Mouse (Mus musculus) liver, embryonic 12.5 days (tissue): Measurements from ENCODE around the gene Fxyd5. TPM values are rescaled to one million over a fixed set of nuclear protein-coding genes. Genes with fewer than 3 reads are reported as not detected.

Experiments
- ATAC-seq: fragments of 200-750 bp; cut with Nextera tagmentation; 2 replicates; pipeline ENCODE4 v1.8.0; 2017; ENCODE audit warnings: moderate number of reproducible peaks, mild to moderate bottlenecking, moderate library complexity
- H3K27ac ChIP-seq: fragments of 300-500 bp; sonication (generic); 2 replicates; pipeline ENCODE4 v1.5.1; 2016; ENCODE audit warnings: mild to moderate bottlenecking
- H3K27me3 ChIP-seq: fragments of 300-500 bp; sonication (generic); replicated peaks from 2 replicates; pipeline ENCODE4 v1.6.1; 2016; ENCODE audit warnings: mild to moderate bottlenecking, moderate library complexity
- H3K36me3 ChIP-seq: fragments of 300-500 bp; sonication (generic); 2 replicates; pipeline ENCODE4 v1.6.1; 2016; ENCODE audit warnings: mild to moderate bottlenecking, moderate library complexity
- H3K4me1 ChIP-seq: fragments of 300-500 bp; sonication (generic); 2 replicates; pipeline ENCODE4 v1.6.1; 2016
- H3K4me2 ChIP-seq: fragments of 300-500 bp; sonication (generic); 2 replicates; pipeline ENCODE4 v1.6.1; 2016; ENCODE audit warnings: mild to moderate bottlenecking, moderate library complexity
- H3K4me3 ChIP-seq: fragments of 300-500 bp; sonication (generic); 2 replicates; pipeline ENCODE4 v1.5.1; 2016; ENCODE audit warnings: mild to moderate bottlenecking, moderate library complexity
- H3K9ac ChIP-seq: fragments of 300-500 bp; sonication (generic); 2 replicates; pipeline ENCODE4 v1.6.1; 2016; ENCODE audit warnings: mild to moderate bottlenecking, moderate library complexity
- H3K9me3 ChIP-seq: fragments of 300-500 bp; sonication (generic); replicated peaks from 2 replicates; pipeline ENCODE4 v1.6.1; 2016; ENCODE audit warnings: mild to moderate bottlenecking, moderate library complexity
- WGBS: fragments of 180-500 bp; shearing (Covaris S2); methylation state at CpG from one replicate; pipeline ENCODE4 v1.1.7; 2016; ENCODE audit not compliant: insufficient replicate concordance; 5-methylcytosine and 5-hydroxymethylcytosine counted together
- microRNA-seq: library from miRNA; unstranded; fragments of <30 nt; microRNA quantifications from one replicate; pipeline ENCODE4, GENCODE M21; 2017
- polyA plus RNA-seq: library from polyadenylated mRNA; unstranded; fragments of >200 nt; fragmentation: Nextera tagmentation; extraction: Ambion mirVana; gene quantifications from 2 replicates; pipeline ENCODE4 v1.2.1, GENCODE M21; 2016

Gene Fxyd5
- polyA plus RNA-seq, 1 experiment from 2014 or later, result 22.3 TPM

- 0 out of 2 replicates have a peak overlapping the region, but pooled peaks have one; percentile 1 for H3K4me2 ChIP-seq
- 14% methylated on average over 8 of the region's 8 CpGs for WGBS
- no peak overlapping the region for H3K9ac ChIP-seq
- H3K27ac ChIP-seq, result 0 out of 2 replicates have a peak overlapping the region, but pooled peaks have one; percentile 30
- ATAC-seq, result peak; percentile 51
- no peak overlapping the region for H3K4me3 ChIP-seq
- H3K4me1 ChIP-seq, result peaks cover 24% of the 10 kb centered on the region
- H3K36me3 ChIP-seq, result no peaks in the 10 kb centered on the region
- no peaks in the 10 kb centered on the region for H3K9me3 ChIP-seq
- no peaks in the 10 kb centered on the region for H3K27me3 ChIP-seq
These were observed 39.6 kb downstream of the Fxyd5 start for GRCm38 (mm10) chr7:31002650-31003049.

GRCm38 (mm10) chr7:31000505-31001020, 41.7 kb downstream of the Fxyd5 start:
- Histone ChIP-seq H3K9me3 (0 out of 2 replicates have a peak, but pooled peaks cover 5% of the 10 kb centered on the region), H3K9ac (no peak overlapping the region), H3K4me3 (no peak overlapping the region), H3K4me1 (peaks cover 24% of the 10 kb centered on the region), H3K27ac (no peak overlapping the region), H3K36me3 (no peaks in the 10 kb centered on the region), H3K27me3 (no peaks in the 10 kb centered on the region), H3K4me2 (peak overlapping the region; percentile 16; the same call in 1 of the 2 replicates)
- peak; percentile 42; the same call in 1 of the 2 replicates for ATAC-seq
- 18% methylated on average over 7 of the region's 7 CpGs for WGBS

- Histone ChIP-seq H3K4me1 (peaks cover 12% of the 10 kb centered on the region), H3K27ac (no peak overlapping the region), H3K27me3 (no peaks in the 10 kb centered on the region), H3K36me3 (no peaks in the 10 kb centered on the region), H3K4me3 (no peak overlapping the region), H3K4me2 (no peak overlapping the region), H3K9ac (no peak overlapping the region), H3K9me3 (0 out of 2 replicates have a peak, but pooled peaks cover 5% of the 10 kb centered on the region)
- no peak for ATAC-seq
- 73% methylated on average over 2 of the region's 2 CpGs for WGBS
These were observed 45.8 kb downstream of the Fxyd5 start for GRCm38 (mm10) chr7:30996491-30996890.

GRCm38 (mm10) chr7:30993986-30994385, 48.3 kb downstream of the Fxyd5 start:
- no peaks in the 10 kb centered on the region for H3K27me3 ChIP-seq
- 0 out of 2 replicates have a peak, but pooled peaks cover 5% of the 10 kb centered on the region for H3K9me3 ChIP-seq
- H3K9ac ChIP-seq, result no peak overlapping the region
- no peak overlapping the region for H3K27ac ChIP-seq
- H3K4me3 ChIP-seq, result no peak overlapping the region
- no peak for ATAC-seq
- no peaks in the 10 kb centered on the region for H3K36me3 ChIP-seq
- H3K4me1 ChIP-seq, result no peaks in the 10 kb centered on the region
- 80% methylated on average over 5 of the region's 5 CpGs for WGBS
- H3K4me2 ChIP-seq, result no peak overlapping the region

GRCm38 (mm10) chr7:30992148-30992547, 50.1 kb downstream of the Fxyd5 start:
- Histone ChIP-seq H3K4me1 (no peaks in the 10 kb centered on the region), H3K27ac (no peak overlapping the region), H3K9me3 (0 out of 2 replicates have a peak, but pooled peaks cover 5% of the 10 kb centered on the region), H3K27me3 (no peaks in the 10 kb centered on the region), H3K4me3 (no peak overlapping the region), H3K4me2 (no peak overlapping the region), H3K9ac (no peak overlapping the region), H3K36me3 (no peaks in the 10 kb centered on the region)
- WGBS, result 54% methylated on average over 5 of the region's 5 CpGs
- no peak for ATAC-seq

- Histone ChIP-seq H3K36me3 (no peaks in the 10 kb centered on the region), H3K27ac (no peak overlapping the region), H3K9me3 (no peaks in the 10 kb centered on the region), H3K27me3 (no peaks in the 10 kb centered on the region), H3K9ac (no peak overlapping the region), H3K4me2 (no peak overlapping the region), H3K4me3 (no peak overlapping the region), H3K4me1 (no peaks in the 10 kb centered on the region)
- ATAC-seq, result 0 out of 2 replicates have a peak, but pooled peaks have one; percentile 35
- WGBS, result 67% methylated on average over 4 of the region's 4 CpGs
These were observed 53.6 kb downstream of the Fxyd5 start for GRCm38 (mm10) chr7:30988519-30989162.

- no peak for ATAC-seq
- WGBS, result 71% methylated on average over 9 of the region's 9 CpGs
- Histone ChIP-seq H3K27me3 (no peaks in the 10 kb centered on the region), H3K4me2 (no peak overlapping the region), H3K9ac (no peak overlapping the region), H3K4me3 (no peak overlapping the region), H3K36me3 (no peaks in the 10 kb centered on the region), H3K9me3 (no peaks in the 10 kb centered on the region), H3K27ac (no peak overlapping the region), H3K4me1 (no peaks in the 10 kb centered on the region)
These were observed 56.9 kb downstream of the Fxyd5 start for GRCm38 (mm10) chr7:30985357-30985756.

Small RNA genes lying within 50 kb of the gene (microRNA-seq; reads per million reads assigned to microRNA genes)
- not detected for gene Mir7050

Other genes with a start within 250 kb of the Fxyd5 start
- gene Ffar2, start 218.7 kb downstream of the Fxyd5 start, polyA plus RNA-seq, result 0.21 and 0.53 TPM in 2 replicates
- not detected in 2 replicates for gene Ffar3, start 186.3 kb downstream of the Fxyd5 start, polyA plus RNA-seq
- gene Ffar1, start 180.9 kb downstream of the Fxyd5 start, polyA plus RNA-seq, result not detected in 2 replicates
- gene Cd22, start 162.1 kb downstream of the Fxyd5 start, polyA plus RNA-seq, result 0.21 and 0.38 TPM in 2 replicates
- 0.13 and 0.20 TPM in 2 replicates for gene Mag, start 127.6 kb downstream of the Fxyd5 start, polyA plus RNA-seq
- gene Hamp2, start 117.8 kb downstream of the Fxyd5 start, polyA plus RNA-seq, result not detected in 2 replicates
- gene Hamp, start 98.4 kb downstream of the Fxyd5 start, polyA plus RNA-seq, result 0.38 TPM in 1 of 2 replicates, not detected in the other
- gene Usf2, start 85.7 kb downstream of the Fxyd5 start, polyA plus RNA-seq, result 13.9 and 18.1 TPM in 2 replicates
- 27.3 and 28.2 TPM in 2 replicates for gene Lsr, start 69.0 kb downstream of the Fxyd5 start, polyA plus RNA-seq
- 1.9 and 2.8 TPM in 2 replicates for gene Fam187b, start 68.7 kb downstream of the Fxyd5 start, polyA plus RNA-seq
- gene Fxyd7, start 9.0 kb upstream of the Fxyd5 start, polyA plus RNA-seq, result 0.45 and 0.55 TPM in 2 replicates
- gene Fxyd1, start 14.7 kb upstream of the Fxyd5 start, polyA plus RNA-seq, result 28.2 and 28.3 TPM in 2 replicates
- gene Lgi4, start 16.9 kb upstream of the Fxyd5 start, polyA plus RNA-seq, result 0.06 and 0.19 TPM in 2 replicates
- 0.67 and 0.86 TPM in 2 replicates for gene Fxyd3, start 34.2 kb upstream of the Fxyd5 start, polyA plus RNA-seq
- gene Hpn, start 72.8 kb upstream of the Fxyd5 start, polyA plus RNA-seq, result 33.2 and 36.2 TPM in 2 replicates
- 0.97 and 1.2 TPM in 2 replicates for gene Scn1b, start 84.5 kb upstream of the Fxyd5 start, polyA plus RNA-seq
- gene Gramd1a, start 113.4 kb upstream of the Fxyd5 start, polyA plus RNA-seq, result 20.3 and 21.2 TPM in 2 replicates
- not detected in 2 replicates for gene Scgb2b2, start 248.0 kb upstream of the Fxyd5 start, polyA plus RNA-seq
- not detected in 2 replicates for gene Scgb1b2, start 249.3 kb upstream of the Fxyd5 start, polyA plus RNA-seq